Mouse (Mus musculus) mature B cell (primary cell): ENCODE measurements around the gene Ippk.

ENCODE experiments used
- in situ Hi-C: fragments of 300-500 bp; cut with MboI; formaldehyde crosslinking; loops from 2 replicates; pipeline ENCODE4 v1.14.3; 2019

Gene Ippk

DNA sequence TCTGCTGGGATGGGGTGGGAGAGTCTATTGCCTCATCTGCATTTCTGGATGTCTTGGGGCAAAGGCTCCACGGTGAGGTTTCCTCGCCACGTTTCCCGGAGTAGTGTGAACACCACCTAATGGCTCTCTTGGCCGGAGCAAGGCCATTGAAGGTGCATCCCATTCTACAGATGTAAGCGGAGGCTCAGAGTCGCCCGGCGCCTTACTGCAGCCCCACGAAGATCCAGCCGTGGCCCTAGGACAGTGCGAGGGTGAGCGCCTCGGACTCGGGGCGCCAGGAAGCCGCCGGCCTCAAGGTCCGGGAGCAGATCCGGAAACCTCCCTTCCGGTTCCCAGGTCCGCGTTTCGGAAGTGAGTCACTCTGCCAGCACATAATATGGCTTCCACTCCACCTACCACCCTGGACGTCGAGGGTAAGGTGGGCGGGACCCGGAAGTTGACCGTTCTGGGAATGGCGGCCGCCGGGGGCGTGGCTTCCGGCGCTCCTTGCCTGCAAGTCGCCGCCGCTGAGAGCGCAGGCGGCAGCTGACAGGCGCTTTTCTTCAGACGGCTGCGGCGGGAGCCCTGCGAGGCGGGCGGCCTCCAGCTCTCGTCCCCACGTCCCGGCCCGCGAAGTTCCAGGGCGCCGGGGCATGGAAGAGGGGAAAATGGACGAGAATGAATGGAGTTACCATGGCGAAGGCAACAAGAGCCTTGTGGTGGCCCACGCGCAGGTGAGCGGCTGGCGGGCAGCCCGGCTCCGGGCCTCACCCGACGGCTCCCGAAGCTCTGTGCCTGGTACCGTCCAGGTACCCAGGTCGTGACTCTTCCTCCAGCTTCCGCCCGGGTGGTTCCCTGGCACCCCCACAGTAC is at the start of gene Ippk:
TSS of gene Ippk (plus strand) at position 496 of the 852 bp plus-strand sequence.
- in situ Hi-C loops = no loop called here

DNA sequence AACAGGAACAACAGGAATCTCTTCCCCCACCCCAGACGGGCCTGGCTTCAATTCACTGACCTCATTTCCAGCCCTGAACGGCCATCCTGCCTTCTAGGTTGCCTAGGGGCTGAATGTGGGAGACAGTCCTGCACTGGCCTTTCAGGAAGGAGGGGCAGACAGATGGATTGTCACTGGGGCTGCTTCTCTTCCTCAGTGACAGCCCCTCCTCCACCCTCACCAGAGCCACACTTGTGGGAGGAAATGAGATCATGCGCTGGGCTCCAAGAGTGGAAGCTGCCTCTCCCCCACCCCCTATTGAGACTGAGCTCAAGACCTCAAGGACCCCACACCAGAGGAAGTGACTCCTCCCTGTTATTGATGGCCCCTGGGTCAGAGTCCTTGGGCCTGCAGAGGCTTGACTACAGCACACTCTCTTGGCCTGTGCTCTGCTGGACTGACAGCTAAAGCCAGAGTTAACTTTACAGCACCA is 49.6 kb upstream of the Ippk start:
- in situ Hi-C loops = no loop called here

DNA sequence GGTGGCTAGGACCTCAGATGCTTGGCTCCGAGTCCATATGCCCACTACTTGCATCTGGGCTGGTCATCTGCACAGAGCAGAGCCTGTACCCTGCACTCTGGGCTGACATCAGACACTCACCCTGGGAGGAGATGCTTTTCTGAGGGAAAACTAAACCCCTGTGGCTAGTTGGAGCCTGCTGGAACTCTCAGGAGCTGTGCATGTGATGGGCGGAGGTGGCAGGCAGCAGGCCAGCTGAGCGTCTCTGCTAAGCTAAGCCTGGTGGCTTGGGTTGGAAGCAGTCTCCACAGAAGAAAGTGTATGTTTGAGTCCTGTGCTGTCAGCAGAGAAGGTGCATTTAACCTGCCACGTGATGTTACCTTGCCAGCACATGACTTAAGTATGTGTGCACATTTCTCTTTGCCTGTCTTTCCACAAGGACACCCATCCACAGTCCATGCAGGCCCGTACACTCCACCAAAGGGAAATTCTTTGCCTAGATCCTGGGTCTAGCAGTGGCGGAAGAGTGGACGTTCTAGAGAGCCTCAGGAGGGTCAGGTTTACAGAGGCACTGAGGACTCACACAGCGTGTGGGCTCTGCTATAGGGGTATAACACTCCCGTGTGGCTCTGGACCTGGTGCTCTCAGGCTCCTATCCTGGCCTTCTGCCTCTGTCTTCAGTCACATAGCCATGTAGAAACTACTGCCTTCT is 48.5 kb upstream of the Ippk start:
- in situ Hi-C loops = no loop called here

DNA sequence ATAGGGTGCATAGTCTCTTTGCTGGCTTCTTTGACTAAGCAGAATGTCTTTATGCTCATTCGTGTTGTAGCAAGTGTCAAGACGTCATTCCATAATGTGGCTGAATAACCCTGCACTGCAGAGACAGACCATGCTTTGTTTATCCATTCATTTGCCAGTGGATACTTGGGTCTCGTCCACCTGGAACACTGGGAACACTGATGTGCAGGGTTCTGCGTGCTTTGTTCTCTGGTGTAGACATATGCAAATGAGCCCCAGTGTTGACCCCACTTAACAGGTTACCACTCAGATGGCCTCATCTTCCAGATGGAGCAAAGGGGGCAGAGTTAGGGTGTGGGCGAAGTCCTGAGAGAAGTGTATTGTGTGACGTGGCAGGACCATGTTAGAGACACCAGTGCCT is 46.7 kb upstream of the Ippk start:
- in situ Hi-C loops = no loop called here

DNA sequence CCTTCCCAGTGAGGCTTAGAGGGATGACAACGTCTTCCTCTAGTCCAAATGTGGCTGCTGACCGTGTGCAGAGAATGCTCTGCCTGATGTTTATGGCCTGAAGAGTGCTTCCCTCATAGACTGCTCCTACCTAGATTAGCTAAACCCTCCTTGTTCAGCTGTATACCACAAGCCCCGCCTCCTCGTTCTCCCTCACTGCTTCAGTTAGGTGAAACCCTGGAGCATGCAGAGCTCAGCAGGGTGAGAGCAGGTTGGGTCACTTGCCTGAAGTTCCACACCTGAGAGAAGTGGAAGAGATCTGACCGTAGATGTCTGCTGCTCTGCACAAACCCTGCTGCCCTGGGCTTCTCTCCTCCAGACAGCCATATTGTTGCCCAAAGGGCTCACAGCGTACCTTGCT is 46.3 kb upstream of the Ippk start:
- in situ Hi-C loops = no loop called here

DNA sequence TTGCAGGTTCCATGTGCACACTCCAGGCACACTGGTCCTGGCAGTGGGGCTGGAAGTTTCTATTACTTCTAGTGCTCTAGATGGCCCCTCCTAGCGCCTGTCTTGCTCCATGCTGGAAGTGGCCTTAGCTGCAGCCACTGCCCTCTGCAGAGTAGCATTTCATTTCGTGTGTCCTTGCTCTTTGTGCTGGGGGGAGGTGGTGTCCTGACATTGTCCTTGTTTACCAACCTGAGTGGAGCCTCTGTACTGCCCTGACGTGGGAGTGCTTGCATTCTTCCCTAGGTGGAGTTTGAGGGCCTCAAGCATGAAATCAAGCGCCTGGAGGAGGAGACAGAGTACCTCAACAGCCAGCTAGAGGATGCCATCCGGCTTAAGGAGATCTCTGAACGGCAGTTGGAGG is 43.4 kb upstream of the Ippk start:
- in situ Hi-C loops = no loop called here

DNA sequence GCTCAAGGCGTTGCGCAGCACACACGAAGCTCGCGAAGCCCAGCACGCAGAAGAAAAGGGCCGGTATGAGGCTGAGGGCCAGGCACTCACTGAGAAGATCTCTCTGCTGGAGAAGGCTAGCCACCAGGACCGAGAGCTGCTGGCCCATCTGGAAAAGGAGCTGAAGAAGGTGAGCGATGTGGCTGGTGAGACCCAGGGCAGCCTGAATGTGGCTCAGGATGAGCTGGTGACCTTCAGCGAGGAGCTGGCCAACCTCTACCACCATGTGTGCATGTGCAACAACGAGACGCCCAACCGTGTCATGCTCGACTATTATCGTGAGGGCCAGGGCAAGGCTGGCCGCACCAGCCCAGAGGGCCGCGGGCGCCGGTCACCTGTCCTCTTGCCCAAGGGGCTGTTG is 41.7 kb upstream of the Ippk start:
- in situ Hi-C loops = no loop called here

DNA sequence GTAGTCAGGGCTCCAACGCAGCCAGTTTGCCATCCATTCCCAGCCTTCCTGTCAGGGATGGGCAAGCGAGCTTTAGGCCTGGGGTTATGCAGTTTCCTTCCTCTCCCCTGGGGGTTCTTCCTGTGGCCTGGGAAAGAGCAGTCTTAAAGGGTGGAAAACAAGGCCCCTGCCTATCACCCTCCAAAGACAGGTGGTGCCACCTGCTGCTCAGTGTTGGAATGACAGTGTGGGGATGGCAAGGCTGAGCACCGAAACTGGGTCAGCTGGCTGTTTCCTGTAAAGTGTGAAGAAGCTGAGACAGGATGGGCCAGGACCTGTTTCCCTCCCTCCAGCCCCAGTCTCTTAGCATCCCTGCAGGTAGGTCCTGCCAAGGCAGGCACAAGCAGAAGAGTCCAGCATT is 39.8 kb upstream of the Ippk start:
- in situ Hi-C loops = no loop called here

DNA sequence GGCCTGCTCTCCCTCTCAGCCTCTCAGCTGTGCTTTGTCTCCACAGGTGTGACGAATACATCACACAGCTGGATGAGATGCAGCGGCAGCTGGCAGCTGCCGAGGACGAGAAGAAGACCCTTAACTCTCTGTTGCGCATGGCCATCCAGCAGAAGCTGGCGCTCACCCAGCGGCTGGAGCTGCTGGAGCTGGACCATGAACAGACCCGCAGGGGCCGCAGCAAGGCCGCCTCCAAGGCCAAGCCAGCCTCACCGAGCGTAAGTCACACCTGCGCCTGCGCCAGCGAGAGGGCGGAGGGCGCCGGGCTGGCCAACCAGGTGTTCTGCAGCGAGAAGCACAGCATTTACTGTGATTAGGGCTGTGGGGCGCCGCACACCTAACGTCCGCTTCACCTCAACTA is 38.1 kb upstream of the Ippk start:
- in situ Hi-C loops = no loop called here

DNA sequence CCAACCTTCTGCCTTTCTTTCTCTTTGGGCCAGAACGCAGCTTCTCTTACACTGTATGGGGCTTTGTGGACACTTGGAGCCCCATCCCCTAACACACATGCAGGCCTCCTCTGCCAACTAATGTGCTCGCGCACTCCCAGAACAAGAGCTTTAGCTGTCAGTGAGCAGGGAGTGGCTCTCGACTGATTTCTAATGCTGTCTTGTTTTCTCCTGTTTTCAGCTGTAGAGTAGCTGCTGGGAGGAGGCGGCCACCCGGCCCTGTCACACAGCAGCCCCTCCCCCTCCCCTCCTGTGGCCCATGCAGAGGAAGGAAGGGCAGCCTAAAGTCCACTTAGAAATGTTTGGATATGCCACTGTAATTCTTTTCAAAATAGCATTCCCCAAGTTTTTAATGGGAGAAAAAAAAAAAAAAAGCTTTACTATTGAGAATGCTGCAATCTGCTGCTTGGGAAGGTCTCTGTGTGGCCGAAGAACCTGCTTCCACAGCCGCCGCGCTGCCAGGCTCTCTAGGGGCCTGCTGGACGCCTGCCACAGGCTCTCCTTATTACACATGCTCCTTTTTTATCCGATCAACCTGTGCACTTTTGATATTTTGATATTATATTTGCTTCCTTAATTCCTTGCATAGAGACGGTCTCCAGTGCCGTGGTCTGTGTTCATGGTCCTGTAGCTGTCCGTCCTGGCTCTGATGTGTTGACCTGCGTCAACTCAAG is 36.1 kb upstream of the Ippk start:
- in situ Hi-C loops = no loop called here

DNA sequence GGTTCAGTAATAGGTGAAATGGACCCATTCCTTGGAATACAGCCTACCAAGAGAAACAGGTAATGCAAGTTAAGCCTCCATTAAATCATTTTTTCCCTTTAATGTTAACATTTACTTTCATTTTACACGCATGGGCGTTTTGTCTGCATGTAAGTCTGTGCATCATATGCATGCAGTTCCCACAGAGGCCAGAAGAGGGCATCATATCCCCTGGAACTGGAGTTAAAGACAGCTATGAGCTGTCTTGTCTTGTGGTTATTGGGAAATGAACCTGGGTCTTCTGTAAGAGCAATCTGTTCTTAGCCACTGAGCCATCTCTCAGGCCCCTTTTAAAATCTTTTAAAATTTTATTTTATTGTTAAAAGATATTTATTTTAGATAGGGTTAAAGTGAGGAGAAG is 29.7 kb upstream of the Ippk start:
- in situ Hi-C loops = no loop called here

DNA sequence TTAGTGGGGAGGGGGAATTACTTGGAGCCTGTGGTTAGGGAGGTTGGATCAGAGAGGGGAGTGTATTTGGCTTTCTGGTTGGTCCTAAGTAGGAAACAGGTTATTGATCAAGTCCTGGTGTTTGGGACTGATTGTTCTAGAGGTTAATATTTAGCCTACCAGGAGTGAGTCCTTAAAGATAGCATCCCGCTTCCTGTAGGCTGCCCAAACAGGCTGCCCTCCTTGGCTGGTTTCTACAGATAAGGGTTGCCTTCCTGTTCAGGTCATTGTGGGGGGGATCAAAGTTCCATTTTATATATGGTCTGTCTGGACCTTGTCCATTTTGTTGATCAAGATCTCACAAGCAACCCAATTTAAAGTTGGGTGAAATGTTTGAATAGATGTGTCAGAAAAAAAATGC is 27.5 kb upstream of the Ippk start:
- in situ Hi-C loops = no loop called here

DNA sequence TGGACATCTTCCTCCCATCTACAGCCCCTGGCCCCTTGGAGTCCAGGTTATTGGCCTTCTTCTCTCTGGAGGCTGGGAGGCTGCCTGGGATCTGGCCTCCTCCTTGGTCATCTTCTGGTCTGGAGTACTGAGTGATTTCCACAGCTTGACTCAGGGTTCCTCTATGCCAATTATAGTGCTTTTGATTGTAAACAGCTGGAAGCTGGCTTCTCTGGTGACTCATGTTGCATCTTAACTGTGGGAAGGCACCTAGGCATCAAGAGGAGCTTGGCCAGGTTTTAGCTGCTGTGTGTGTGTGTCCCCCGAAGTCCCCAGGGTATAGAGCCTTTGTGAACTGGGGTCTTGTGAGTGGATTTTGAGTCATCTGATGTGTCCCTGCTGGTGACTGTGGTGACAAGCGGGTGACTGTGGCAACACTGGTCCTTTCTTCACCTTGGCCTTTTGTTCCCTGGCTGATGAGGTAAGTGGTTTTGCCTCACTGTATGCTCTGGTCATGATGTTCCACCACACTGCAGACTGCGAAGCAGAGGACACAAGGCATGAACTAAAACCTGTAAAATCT is 26.1 kb upstream of the Ippk start:
- in situ Hi-C loops = no loop called here

DNA sequence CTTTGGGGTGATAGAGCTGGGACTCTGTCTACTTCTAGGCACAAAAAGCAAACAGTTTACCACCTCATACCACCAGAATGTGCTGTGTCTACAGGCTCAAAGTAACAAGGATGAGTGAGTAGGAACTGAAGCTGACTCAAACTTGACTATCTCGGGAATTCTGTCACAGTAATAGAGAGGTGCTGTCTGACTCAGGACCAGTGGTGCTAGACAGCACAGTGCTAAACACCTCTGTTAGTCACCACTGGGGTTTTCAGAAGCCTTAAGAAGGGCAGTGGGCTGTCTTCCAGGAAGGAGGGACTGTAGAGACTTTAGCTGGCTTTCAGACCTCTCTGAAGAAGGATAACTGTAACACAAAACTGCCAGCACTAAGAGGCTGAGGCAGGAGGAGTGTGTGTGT is 24.3 kb upstream of the Ippk start:
- in situ Hi-C loops = no loop called here

DNA sequence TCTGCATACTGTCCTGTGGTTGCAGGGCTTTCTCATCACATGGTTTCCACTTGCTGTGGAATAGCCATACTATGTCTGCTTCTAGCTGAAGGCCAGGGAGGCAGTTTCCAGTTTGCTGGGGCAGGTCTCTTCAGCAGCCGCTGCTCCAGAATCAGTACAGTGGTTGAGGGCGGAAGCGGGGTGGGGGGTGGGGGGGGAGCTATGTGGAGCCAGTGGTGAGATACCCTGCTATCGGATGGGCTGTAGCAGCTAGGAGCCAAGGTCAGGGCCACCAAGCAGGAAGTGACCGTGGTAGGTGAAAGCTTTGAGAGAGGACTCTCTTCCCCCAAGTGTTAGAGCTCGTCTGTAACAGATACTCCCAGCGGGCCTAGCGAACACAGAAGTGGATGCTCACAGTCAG is 22.9 kb upstream of the Ippk start:
- in situ Hi-C loops = no loop called here

DNA sequence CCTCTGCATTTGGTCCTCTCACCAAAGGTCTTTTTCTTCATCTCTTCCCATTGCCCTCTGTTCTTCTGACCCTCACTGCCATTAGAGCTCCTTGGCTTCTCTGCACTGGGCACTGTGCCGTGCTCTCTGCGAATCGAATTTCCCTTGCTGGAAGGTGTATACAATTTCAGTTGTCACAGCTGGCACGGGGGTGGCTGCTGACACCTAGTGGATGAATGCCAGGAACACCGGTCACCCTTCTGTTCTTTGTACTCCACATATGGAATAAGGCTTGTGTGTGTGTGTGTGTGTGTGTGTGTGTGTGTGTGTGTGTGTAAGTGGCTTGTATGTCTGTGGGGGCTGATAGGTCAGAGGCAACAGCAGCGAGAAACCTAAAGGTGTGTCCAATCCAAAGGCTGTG is 20.9 kb upstream of the Ippk start:
- in situ Hi-C loops = no loop called here

DNA sequence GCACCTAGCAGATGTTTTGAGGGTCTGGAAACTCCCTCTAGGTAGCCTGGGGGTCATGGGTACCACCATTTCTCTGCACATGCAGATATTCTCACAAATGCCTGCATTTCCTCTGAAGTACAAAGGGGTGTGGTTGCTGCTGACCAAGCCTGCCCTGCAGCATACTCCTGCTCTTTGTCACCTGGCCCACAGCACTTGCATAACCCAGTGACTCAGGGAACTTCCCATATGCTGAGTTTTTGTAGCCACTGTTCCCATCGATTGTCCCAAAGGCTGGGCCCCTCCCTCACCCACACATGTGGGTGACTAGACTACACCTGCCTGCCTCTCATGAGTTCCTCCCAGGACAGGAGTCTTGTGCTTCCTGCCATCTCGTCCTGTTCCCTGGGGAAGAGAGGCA is 18.4 kb upstream of the Ippk start:
- in situ Hi-C loops = no loop called here

DNA sequence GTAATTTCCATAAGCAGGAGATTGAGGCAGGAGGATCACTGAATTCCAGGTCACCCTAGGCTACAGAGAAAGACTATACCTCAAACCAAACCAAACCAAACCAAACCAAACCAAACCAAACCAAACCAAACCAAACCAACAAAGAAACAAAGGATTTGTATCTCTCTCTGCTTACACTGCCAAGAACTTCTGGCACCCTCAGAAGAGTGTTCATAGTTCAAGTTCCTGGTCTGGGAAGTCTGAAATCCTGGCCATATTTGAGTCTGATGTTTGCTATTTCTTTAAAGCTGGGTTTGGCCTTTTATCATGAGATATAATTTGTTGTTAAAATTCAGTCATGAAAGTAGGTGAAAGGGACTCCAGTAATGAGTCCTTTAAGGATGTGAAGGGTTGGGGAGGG is 13.3 kb upstream of the Ippk start:
- in situ Hi-C loops = no loop called here

DNA sequence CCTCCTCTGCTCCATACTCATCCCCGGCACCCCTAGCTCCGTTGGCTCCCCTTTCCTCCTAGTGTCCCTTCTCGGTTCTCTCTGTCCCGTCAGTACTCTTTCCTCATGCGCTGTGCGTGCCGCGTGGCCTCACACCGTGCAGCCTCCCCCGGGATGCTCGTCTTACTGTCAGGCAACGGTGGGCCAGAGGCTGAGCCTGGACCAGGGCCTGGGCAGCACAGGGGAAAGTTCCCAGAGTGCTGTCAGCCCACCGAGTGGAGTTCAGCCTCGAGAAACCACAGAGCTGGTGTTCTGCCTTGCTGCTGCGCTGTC is 513 bp downstream of the Ippk start:
- in situ Hi-C loops = no loop called here

DNA sequence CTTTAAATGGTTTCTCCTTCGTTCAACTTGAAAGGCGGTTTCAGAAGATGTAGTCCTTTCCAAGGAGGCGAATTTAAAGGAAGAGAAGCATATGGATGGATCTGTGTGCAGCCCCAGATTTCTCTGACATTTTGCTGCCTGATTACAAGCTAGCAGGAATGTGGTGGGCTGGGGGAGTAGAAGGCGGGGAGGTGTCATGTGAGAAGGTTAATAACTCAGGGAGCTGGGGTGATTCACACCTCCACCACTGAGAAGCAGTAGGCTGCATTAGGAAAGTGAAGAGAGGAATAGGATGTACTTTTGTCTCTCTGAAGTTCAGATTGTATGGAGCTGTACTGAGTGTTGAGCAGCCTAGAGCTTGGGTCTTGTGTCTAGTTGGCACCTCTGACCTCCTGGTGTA is 910 bp downstream of the Ippk start:
- in situ Hi-C loops = no loop called here

DNA sequence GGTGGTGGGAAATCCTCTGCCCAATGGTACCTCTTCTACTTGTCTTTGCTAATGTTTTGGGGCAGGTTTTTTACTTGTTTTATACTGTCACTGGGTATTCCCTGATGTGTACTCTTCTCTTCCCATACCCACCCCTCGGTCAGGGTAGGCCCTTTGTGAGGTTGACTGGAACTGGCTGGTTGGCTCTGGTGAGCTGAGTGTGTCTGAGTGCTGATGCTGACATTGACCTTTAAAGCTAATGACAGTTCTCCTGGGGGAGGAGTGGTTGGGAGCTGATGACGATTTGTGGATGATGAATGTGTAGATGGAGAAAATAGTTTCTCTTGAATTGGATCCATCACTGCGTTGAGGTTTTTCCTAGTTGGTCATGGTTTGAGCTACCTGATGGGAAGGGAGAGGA is 5.7 kb downstream of the Ippk start:
- in situ Hi-C loops = no loop called here

DNA sequence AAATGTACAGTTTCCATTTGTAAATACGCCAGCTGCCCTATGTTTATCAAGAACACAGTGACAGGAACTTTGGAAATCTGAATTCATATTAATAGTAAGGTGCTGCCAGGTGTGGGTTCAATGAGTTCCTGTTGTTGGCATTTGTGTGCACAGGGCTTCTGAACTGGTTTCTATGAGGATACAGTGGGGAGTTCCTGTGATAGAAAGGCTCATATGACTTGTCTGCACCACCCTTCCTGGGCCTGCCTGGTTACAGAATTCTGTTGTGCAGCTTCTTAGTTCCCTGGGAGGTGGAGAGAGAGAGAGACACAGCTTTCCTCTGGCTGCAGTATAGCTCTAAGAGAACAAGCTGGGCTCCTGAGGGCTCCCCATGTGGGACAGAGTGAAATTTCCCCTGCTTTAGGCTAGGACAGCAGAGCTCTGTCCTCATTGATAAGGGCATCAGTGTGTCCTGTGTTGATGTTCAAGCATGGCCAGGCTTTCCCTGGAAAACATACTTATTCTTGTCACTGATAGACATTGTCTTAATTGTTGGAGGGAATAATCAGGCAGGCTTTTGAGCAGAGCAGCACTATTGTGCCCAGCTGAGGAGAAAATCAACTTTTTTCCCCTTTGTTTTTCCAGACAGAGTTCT is 7.1 kb downstream of the Ippk start:
- in situ Hi-C loops = no loop called here
